Mouse (Mus musculus): ENCODE data around the gene Gjc3.

GRCm38 (mm10) chr5:137922171-137922570 is 40.7 kb downstream of the Gjc3 start:
- TF ChIP-seq CTCF (IDR thresholded peaks at IDR 0.05; ENCODE audit: low read depth) (no peak), EP300 (IDR thresholded peaks at IDR 0.05; ENCODE audit: low read depth) (no peak)
